ENCODE assay signal across 8 mouse cellular contexts in the genomic region with DNA sequence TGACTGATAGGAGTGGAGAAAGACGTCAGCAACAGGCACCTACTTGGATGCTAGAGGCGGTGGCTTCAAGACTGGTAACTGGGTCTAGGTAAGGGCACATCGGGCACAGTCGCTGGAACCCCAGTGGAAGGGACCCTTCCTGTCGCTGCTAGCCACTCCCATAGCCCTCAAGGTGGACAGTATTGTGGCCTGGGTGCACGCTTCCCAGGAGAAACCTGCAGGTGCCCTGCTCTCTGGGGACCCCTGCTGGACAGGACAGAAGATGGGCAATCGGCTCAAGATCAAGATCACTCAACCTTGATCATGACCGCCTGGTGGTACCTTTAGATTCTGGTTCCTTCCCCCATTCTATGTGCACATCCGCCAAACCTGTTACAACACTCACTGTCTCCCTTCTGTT. TPM values are rescaled to one million over a fixed set of nuclear protein-coding genes. Genes with fewer than 3 reads are reported as not detected.
DNase-seq lines count a peak whose midpoint lies in the region.

No protein-coding gene starts in this region.

- intact Hi-C loops in left cerebral cortex, postnatal 14 days (cut with DNase I), result no loop called here

- DNase-seq in heart, adult 11 months, result peak; percentile 88
- DNase-seq in heart, adult 8-10 months (ENCODE audit: low spot score), result no peak
- peak; percentile 19 for DNase-seq in 416B (ENCODE audit: low read depth)
- peak; percentile 38 for DNase-seq in NIH3T3 (ENCODE audit: low read depth)
- DNase-seq in kidney, postnatal 36 days, result peak; percentile 57 to 88
- peak; percentile 44 for DNase-seq in thymus, postnatal 25 days
- no peak for DNase-seq in adipocyte (ENCODE audit: low spot score)
- no peak for DNase-seq in left cerebral cortex, postnatal 14 days (ENCODE audit: low spot score in 2 of 2)

RNA-seq across cellular contexts. Expression of gene Cnnm2, which starts 6.3 kb away (rescaled TPM):
- total RNA-seq in heart, adult 8-10 months (2022), result 1 to 10 TPM; 5.2 to 8.4 (median 6.0) TPM
- total RNA-seq in left cerebral cortex, postnatal 14 days (2021), result 10 to 100 TPM; 35.6 to 36.1 TPM

RNA-seq across cellular contexts. Expression of gene As3mt, which starts 47.8 kb away (rescaled TPM):
- 100 to 1,000 TPM in 2 of 4 experiments, 10 to 100 TPM in 2; 91.3 to 104 (median 98.7) TPM for total RNA-seq in heart, adult 8-10 months (2022)
- total RNA-seq in left cerebral cortex, postnatal 14 days (2021), result 10 to 100 TPM; 16.8 to 18.4 TPM

Comparison
In these comparisons a context has a peak if more than half of its experiments do, and no peak if none do; other contexts are left out.
1. DNase-seq: peak in heart, adult 11 months (single experiment), 416B (single experiment), NIH3T3 (single experiment), kidney, postnatal 36 days (2 of 2) and thymus, postnatal 25 days (single experiment); none in heart, adult 8-10 months (single experiment), adipocyte (single experiment) and left cerebral cortex, postnatal 14 days (0 of 2).
2. RNA of gene As3mt, which starts 47.8 kb away (total RNA-seq): 91.3 to 104 TPM in heart, adult 8-10 months; 16.8 to 18.4 TPM in left cerebral cortex, postnatal 14 days; every median in the first group is over 4 times any median in the second.